Mouse (Mus musculus) megakaryocyte, embryonic 14.5 days (primary cell): ENCODE results near the gene Rln1.

Experiments
- FLI1 ChIP-seq: IDR thresholded peaks from 2 replicates; pipeline ENCODE4 v1.6.1; 2012; ENCODE audit warnings: low read length, inconsistent platforms, mixed read lengths
- GATA1 ChIP-seq: IDR thresholded peaks from 3 replicates; pipeline ENCODE4 v1.6.1; 2012; ENCODE audit warnings: mixed read lengths, low read length, inconsistent platforms, borderline replicate concordance

- TF ChIP-seq GATA1 (no peak), FLI1 (no peak)
Measured at GRCm38 (mm10) chr19:29383368-29383767, 48.9 kb upstream of the Rln1 start.
